Mouse (Mus musculus) midbrain, embryonic 15.5 days (tissue): ENCODE measurements around the gene Cirbp. TPM values are rescaled to one million over a fixed set of nuclear protein-coding genes. Genes with fewer than 3 reads are reported as not detected.

Experiments used
- ATAC-seq: fragments of 200-750 bp; cut with Nextera tagmentation; replicated peaks from 2 replicates; pipeline ENCODE4 v1.8.0; 2017; ENCODE audit warnings: moderate TSS enrichment
- H3K27ac ChIP-seq: fragments of 300-500 bp; sonication (generic); 2 replicates; pipeline ENCODE4 v1.5.1; 2015; ENCODE audit warnings: mild to moderate bottlenecking, inconsistent platforms
- H3K27me3 ChIP-seq: fragments of 300-500 bp; sonication (generic); replicated peaks from 2 replicates; pipeline ENCODE4 v1.6.1; 2015; ENCODE audit warnings: inconsistent platforms
- H3K36me3 ChIP-seq: fragments of 300-500 bp; sonication (generic); replicated peaks from 2 replicates; pipeline ENCODE4 v1.6.1; 2015; ENCODE audit warnings: inconsistent platforms
- H3K4me1 ChIP-seq: fragments of 300-500 bp; sonication (generic); 2 replicates; pipeline ENCODE4 v1.6.1; 2015; ENCODE audit warnings: inconsistent platforms
- H3K4me2 ChIP-seq: fragments of 300-500 bp; sonication (generic); 2 replicates; pipeline ENCODE4 v1.6.1; 2015; ENCODE audit warnings: inconsistent platforms, mild to moderate bottlenecking, moderate library complexity
- H3K4me3 ChIP-seq: fragments of 300-500 bp; sonication (generic); 2 replicates; pipeline ENCODE4 v1.5.1; 2015; ENCODE audit warnings: mild to moderate bottlenecking, inconsistent platforms
- H3K9ac ChIP-seq: fragments of 300-500 bp; sonication (generic); 2 replicates; pipeline ENCODE4 v1.6.1; 2015; ENCODE audit warnings: mild to moderate bottlenecking, inconsistent platforms
- H3K9me3 ChIP-seq: fragments of 300-500 bp; sonication (generic); 2 replicates; pipeline ENCODE4 v1.6.1; 2016; ENCODE audit warnings: inconsistent platforms
- WGBS: fragments of 180-500 bp; shearing (Covaris S2); methylation state at CpG from one replicate; pipeline ENCODE4 v1.1.7; 2015; ENCODE audit warnings: mixed read lengths; 5-methylcytosine and 5-hydroxymethylcytosine counted together
- polyA plus RNA-seq: library from polyadenylated mRNA; unstranded; fragments of >200 nt; fragmentation: Nextera tagmentation; extraction: Ambion mirVana; gene quantifications from 2 replicates; pipeline ENCODE4 v1.2.1, GENCODE M21; 2015

Cirbp gene
- polyA plus RNA-seq, 1 experiment from 2014 or later, result 392 TPM

DNA sequence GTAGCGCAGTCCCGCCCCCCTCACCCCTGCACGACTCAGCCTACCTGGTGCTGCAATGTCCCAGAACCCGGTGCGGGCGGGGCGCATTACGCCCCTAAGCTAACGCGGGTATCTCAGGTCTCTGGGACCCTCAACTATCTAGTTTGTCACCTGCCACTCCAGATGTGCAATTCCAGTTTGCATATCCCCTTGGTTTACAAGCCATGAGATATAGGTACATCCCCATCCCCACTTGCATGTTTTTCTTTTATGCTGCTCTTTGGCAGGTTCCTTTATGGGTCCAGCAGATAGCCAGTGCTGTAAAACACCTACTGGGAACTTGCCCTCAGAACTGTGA is 26.4 kb upstream of the Cirbp start:
- peak overlapping the region; percentile 79 for H3K4me3 ChIP-seq
- no peak for ATAC-seq
- no peaks in the 10 kb centered on the region for H3K27me3 ChIP-seq
- peak overlapping the region; percentile 94 for H3K4me2 ChIP-seq
- H3K9me3 ChIP-seq, result no peaks in the 10 kb centered on the region
- 2% methylated on average over 10 of the region's 10 CpGs for WGBS
- peaks cover 15% of the 10 kb centered on the region; the same call in 1 of the 2 replicates for H3K36me3 ChIP-seq
- H3K9ac ChIP-seq, result peak overlapping the region; percentile 97
- H3K4me1 ChIP-seq, result peaks cover 60% of the 10 kb centered on the region
- peak overlapping the region; percentile 96 for H3K27ac ChIP-seq

DNA sequence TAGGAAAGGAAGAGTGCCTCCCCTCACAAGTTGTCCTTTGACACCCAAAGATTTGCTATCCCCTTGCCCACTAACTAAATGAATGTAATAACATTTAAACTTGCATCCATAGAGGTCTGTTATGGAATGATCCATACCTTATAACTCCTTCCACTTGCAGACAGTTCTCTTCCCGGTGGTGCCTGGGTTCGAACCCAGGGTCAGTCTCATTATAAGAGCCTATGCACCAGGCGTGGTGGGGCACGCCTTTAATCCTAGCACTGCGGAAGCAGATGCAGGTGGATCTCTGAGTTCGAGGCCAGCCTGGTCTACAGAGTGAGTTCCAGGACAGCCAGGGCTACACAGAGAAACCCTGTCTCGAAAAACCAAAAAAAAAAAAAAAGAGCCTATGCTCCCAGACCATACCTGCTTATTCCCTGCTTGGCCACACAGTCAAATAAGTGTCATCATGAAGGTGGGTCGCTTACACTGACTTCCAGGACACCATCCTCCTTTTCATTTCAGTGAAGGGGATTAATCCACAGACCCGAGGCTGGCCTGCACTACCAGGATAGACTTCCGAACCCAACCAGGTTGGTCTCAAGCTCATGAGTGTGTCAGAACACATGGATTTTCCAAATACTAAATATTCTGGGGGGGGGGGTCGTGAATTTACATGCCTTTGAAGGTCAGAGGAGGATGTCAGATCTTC is 25.7 kb upstream of the Cirbp start:
- Histone ChIP-seq H3K4me2 (peak overlapping the region; percentile 81; the same call in 1 of the 2 replicates), H3K9ac (no peak overlapping the region), H3K36me3 (peaks cover 8% of the 10 kb centered on the region; the same call in 1 of the 2 replicates), H3K27me3 (no peaks in the 10 kb centered on the region), H3K27ac (peak overlapping the region; percentile 96), H3K4me3 (0 out of 2 replicates have a peak overlapping the region, but pooled peaks have one; percentile 79), H3K9me3 (no peaks in the 10 kb centered on the region), H3K4me1 (peaks cover 60% of the 10 kb centered on the region)
- WGBS, result 76% methylated on average over 11 of the region's 11 CpGs
- no peak for ATAC-seq

DNA sequence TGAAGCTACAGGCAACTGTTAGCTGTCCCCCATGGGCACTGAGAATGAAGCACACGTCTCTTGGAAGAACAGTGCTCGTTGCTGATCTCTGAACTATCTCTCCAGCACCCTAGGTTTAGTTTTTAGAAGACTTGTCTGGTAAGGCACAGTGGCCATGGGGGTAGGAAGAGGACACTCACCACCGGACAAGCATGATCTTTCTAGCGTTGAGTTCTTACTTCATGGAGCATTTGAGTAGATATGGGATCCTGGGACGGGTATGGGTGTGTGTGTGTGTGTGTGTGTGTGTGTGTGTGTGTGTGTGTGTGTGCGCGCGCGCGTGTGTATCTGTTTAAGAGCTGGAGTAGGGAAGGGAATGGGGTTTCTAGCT is 25.1 kb upstream of the Cirbp start, which contains the start of gene Cbarp:
Gene Cbarp, minus strand, starts transcription at position 170 of the 370 bp plus-strand sequence.
- no peak for ATAC-seq
- WGBS, result 73% methylated on average over 10 of the region's 10 CpGs
- Histone ChIP-seq H3K27ac (peak within 1 kb of the TSS; percentile 96), H3K27me3 (no peaks in the 10 kb centered on the region), H3K4me1 (peaks cover 65% of the 10 kb centered on the region), H3K36me3 (peaks cover 3% of the 10 kb centered on the region; the same call in 1 of the 2 replicates), H3K4me2 (peak within 1 kb of the TSS; percentile 94), H3K4me3 (peak within 1 kb of the TSS; percentile 79), H3K9ac (peak within 1 kb of the TSS; percentile 97), H3K9me3 (no peaks in the 10 kb centered on the region)

DNA sequence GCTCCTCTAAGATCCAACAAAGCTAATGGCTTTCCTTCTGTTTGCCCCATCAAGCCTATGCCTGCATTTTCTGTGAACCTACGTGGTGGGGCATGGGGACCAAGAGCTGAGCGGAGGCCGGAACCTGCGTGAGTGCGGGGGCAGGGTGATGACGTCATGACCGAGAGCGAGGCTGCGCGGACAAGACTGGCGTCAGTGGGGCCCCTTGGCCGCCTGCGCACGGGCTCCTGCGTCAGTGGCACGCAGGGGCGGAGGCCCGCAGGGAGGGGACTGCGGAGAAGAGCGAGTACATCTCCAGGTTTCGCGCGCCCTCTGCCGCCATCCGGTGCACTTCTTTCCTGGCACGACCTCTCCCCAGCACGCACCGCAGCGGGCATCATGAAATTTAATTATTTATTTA is 24.5 kb upstream of the Cirbp start:
- Histone ChIP-seq H3K9me3 (no peaks in the 10 kb centered on the region), H3K36me3 (peaks cover 3% of the 10 kb centered on the region; the same call in 1 of the 2 replicates), H3K4me2 (peak overlapping the region; percentile 81), H3K9ac (peak overlapping the region; percentile 30), H3K27ac (peak overlapping the region; percentile 89), H3K4me3 (peak overlapping the region; percentile 79), H3K27me3 (no peaks in the 10 kb centered on the region), H3K4me1 (peaks cover 68% of the 10 kb centered on the region)
- under 1% methylated on average over 29 of the region's 29 CpGs for WGBS
- peak; percentile 63 for ATAC-seq

DNA sequence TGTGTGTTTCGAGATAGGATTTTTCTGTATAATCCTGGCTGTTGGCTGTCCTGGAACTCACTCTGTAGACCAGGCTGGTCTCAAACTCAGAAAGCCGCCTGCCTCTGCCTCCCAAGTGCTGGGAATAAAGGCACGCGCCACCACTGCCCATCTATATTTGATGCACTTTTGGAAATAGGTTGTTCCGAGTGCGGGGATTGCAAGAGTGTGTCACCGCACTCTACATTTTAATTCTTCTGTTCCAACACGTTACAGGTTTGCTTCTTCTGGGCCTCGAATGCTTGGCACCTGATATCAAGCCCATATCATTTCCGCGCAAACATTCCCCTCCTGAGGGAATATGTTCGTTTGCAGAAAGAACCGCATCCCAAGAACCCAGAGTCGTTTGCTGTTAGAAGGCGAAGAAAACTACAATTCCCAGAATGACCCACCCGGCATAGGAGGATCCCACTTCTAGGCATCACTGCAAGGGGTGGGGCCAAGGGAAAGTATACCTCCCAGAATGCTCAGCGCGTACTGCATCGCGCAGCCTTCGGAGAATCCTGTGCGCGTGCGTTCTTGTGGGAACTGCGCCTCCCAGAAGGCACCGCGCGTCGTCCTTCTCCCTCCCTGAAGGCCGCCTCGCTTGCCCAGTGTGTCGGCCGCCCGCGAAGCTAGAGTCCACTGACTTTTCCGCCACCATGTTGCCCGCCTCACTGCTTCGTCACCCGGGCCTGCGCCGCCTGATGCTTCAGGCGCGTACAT is 23.8 kb upstream of the Cirbp start:
- Histone ChIP-seq H3K27me3 (no peaks in the 10 kb centered on the region), H3K9ac (peak overlapping the region; percentile 91), H3K4me2 (peak overlapping the region; percentile 81), H3K36me3 (peaks cover 3% of the 10 kb centered on the region; the same call in 1 of the 2 replicates), H3K9me3 (no peaks in the 10 kb centered on the region), H3K4me1 (peaks cover 65% of the 10 kb centered on the region), H3K27ac (peak overlapping the region; percentile 89), H3K4me3 (peak overlapping the region; percentile 79)
- WGBS, result under 1% methylated on average over 43 of the region's 43 CpGs
- peak; percentile 86 for ATAC-seq

DNA sequence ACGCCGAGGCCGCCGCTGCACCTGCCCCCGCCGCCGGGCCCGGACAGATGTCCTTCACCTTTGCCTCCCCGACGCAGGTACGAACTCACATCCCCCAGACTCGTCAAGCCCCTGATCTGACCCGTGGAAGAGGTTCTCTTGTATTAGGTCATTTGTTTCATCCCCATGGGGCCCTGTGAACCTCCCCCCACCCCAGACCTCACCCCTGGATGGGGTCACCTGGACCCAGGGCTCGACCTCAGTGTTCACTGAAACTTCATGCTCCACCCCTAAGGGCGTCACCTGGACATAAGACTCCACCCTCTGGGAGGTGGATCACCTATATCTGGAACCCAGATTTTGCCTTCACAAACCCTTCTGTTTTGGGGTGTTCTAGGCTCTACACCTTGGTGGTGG is 23.3 kb upstream of the Cirbp start:
- no peak for ATAC-seq
- no peaks in the 10 kb centered on the region for H3K9me3 ChIP-seq
- H3K36me3 ChIP-seq, result peaks cover 3% of the 10 kb centered on the region; the same call in 1 of the 2 replicates
- H3K27ac ChIP-seq, result peak overlapping the region; percentile 89
- WGBS, result under 1% methylated on average over 15 of the region's 15 CpGs
- H3K4me1 ChIP-seq, result peaks cover 64% of the 10 kb centered on the region
- H3K4me2 ChIP-seq, result peak overlapping the region; percentile 81
- H3K27me3 ChIP-seq, result no peaks in the 10 kb centered on the region
- H3K9ac ChIP-seq, result peak overlapping the region; percentile 91
- peak overlapping the region; percentile 79 for H3K4me3 ChIP-seq

DNA sequence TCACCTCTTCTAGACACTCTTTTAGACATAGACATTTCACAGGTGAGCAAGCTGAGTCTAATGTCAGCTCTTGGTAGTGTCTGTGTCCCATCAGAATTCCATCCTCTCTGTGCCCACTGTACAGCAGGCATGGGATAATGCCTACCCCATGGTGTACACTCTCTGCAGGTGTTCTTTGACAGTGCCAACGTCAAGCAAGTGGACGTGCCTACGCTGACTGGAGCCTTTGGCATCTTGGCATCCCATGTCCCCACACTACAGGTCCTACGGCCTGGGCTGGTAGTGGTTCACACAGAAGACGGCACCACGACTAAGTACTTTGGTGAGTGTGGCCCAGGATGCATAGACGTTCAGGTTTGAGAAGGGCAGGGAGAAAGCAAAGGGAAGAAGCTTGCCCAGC is 22.1 kb upstream of the Cirbp start:
- H3K9me3 ChIP-seq, result no peaks in the 10 kb centered on the region
- H3K27me3 ChIP-seq, result no peaks in the 10 kb centered on the region
- H3K36me3 ChIP-seq, result peaks cover 3% of the 10 kb centered on the region; the same call in 1 of the 2 replicates
- no peak overlapping the region for H3K4me2 ChIP-seq
- no peak for ATAC-seq
- no peak overlapping the region for H3K9ac ChIP-seq
- peaks cover 62% of the 10 kb centered on the region for H3K4me1 ChIP-seq
- H3K4me3 ChIP-seq, result no peak overlapping the region
- H3K27ac ChIP-seq, result no peak overlapping the region
- WGBS, result 95% methylated on average over 7 of the region's 7 CpGs

DNA sequence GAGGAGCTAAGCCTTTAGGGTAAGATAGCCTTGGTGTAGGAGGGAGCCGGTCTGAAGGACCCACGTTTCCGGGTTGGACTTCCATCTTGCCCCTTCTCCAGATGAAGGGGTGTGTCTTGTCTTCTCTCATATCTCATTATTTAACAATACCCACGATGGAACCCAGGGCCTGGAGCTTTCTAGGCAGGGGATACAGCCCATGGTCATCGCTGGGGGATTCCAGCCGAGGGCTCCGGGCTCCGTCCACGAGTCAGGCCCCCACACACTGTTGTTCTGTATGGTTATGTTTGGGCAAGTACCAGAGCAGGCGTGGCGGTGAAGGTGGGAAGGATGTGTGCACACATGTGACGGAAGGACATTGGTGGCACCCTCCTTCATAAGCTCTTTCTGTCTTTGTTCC is 21.6 kb upstream of the Cirbp start:
- Histone ChIP-seq H3K9ac (no peak overlapping the region), H3K36me3 (peaks cover 3% of the 10 kb centered on the region; the same call in 1 of the 2 replicates), H3K4me2 (no peak overlapping the region), H3K27me3 (no peaks in the 10 kb centered on the region), H3K27ac (no peak overlapping the region), H3K4me1 (peaks cover 62% of the 10 kb centered on the region), H3K4me3 (no peak overlapping the region), H3K9me3 (no peaks in the 10 kb centered on the region)
- ATAC-seq, result no peak
- WGBS, result 93% methylated on average over 12 of the region's 12 CpGs

DNA sequence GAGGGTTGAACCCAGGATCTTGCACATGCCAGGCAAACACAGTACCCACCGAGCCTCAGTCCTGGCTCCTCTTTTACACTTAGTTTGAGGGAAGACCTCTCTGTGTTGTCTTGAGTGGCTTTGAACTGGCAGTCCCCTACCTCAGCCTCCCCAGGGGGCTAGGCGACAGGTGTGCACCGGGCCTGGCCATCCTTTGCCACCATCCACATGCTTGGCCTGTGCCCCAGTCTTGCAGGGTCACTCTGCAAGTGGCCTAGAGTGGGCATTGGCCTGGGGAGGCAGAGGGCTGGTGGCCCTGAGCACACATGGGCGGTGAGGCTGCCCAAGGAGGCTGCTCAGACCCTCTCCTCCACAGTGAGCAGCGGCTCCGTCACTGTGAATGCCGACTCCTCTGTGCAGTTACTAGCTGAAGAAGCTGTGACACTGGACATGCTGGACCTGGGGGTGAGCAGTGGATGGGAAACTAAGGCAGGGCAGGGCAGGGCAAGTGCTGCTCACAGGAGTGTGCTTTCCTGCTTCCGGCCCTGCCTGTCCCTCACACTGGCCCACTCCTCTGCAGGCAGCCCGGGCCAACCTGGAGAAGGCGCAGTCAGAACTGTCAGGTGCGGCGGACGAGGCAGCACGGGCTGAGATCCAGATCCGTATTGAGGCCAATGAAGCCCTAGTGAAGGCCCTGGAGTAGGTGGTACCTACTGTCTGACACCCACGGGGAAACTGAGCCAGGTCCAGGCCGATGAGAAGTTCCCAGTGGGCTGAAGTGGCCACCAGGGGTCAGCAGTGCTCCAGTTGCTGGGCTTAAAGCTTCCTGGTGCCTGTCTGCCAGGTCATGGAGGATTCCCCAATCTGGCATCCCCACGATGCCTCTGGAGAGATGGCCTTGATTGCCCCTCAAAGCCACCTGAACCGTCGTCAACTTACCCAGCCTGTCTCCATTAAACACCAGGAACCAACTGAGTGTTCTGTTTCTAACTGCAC is 20.6 kb upstream of the Cirbp start:
- Histone ChIP-seq H3K36me3 (peaks cover 3% of the 10 kb centered on the region; the same call in 1 of the 2 replicates), H3K27ac (no peak overlapping the region), H3K9ac (peak overlapping the region; percentile 2; the same call in 1 of the 2 replicates), H3K4me2 (0 out of 2 replicates have a peak overlapping the region, but pooled peaks have one; percentile 0), H3K4me1 (peaks cover 56% of the 10 kb centered on the region), H3K27me3 (no peaks in the 10 kb centered on the region), H3K9me3 (no peaks in the 10 kb centered on the region), H3K4me3 (no peak overlapping the region)
- 70% methylated on average over 20 of the region's 20 CpGs for WGBS
- no peak for ATAC-seq

DNA sequence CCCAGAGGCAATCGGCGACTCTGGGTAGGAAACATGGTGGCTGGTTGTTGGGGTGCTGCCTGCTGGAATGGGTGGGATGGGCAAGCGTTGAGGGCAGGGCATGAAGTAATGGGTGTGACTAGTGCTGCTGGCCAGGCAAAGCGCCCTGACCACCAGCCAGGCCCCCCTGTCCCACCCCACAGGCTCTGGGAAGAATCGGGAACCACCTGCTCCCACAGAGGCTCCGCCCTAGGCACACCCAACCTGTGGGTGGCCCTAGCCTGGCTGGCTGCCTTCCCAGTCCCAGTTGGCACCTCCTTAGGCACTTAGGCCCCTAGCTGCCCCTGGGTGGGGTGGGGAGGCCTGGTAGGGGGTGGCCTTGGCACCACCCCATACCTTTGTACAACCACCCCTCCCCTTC is 19.9 kb upstream of the Cirbp start:
- no peaks in the 10 kb centered on the region for H3K27me3 ChIP-seq
- H3K4me2 ChIP-seq, result peak overlapping the region; percentile 0; the same call in 1 of the 2 replicates
- 91% methylated on average over 6 of the region's 6 CpGs for WGBS
- peaks cover 3% of the 10 kb centered on the region; the same call in 1 of the 2 replicates for H3K36me3 ChIP-seq
- no peak overlapping the region for H3K4me3 ChIP-seq
- ATAC-seq, result no peak
- H3K9ac ChIP-seq, result peak overlapping the region; percentile 2; the same call in 1 of the 2 replicates
- H3K27ac ChIP-seq, result no peak overlapping the region
- no peaks in the 10 kb centered on the region for H3K9me3 ChIP-seq
- peaks cover 51% of the 10 kb centered on the region for H3K4me1 ChIP-seq

DNA sequence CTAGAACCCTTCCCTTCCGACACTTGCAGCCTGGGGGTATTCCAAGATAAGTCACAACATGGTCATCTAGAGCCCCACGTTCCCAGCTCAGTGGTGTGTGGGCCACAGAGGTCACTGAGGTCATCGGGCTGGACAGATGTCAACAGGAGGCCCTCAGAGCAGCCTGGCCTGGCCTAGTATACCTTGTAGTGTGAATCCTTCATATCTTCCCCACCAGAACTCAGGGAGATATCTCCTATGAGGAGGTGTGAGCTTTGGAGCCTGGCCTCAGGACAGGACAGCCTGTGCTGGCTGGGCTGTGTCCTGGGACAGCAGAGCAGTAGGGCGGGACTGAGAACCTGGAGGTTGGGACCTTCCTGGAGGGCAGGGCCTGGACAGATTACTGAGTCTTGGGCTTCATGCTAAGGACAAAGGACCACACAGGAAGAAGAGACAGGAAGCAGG is 19.2 kb upstream of the Cirbp start:
- ATAC-seq, result no peak
- no peaks in the 10 kb centered on the region for H3K27me3 ChIP-seq
- H3K4me2 ChIP-seq, result no peak overlapping the region
- no peak overlapping the region for H3K9ac ChIP-seq
- H3K27ac ChIP-seq, result peak overlapping the region; percentile 100; the same call in 1 of the 2 replicates
- 0 out of 2 replicates have a peak overlapping the region, but pooled peaks have one; percentile 2 for H3K4me3 ChIP-seq
- 86% methylated on average over 4 of the region's 4 CpGs for WGBS
- no peaks in the 10 kb centered on the region for H3K9me3 ChIP-seq
- peaks cover 3% of the 10 kb centered on the region; the same call in 1 of the 2 replicates for H3K36me3 ChIP-seq
- peaks cover 44% of the 10 kb centered on the region for H3K4me1 ChIP-seq
